Mouse (Mus musculus) liver, embryonic 14.5 days (tissue): Measurements from ENCODE around the gene Tpi1.

Experiments
- CTCF ChIP-seq: IDR thresholded peaks from 2 replicates; pipeline ENCODE4 v1.5.1; 2016; ENCODE audit warnings: antibody characterized with exemption, low read depth, control low read depth
- EP300 ChIP-seq: IDR thresholded peaks from 2 replicates; pipeline ENCODE4 v1.6.1; 2016; ENCODE audit warnings: antibody characterized with exemption, low read depth

- no peak for TF ChIP-seq CTCF
- no peak for TF ChIP-seq EP300
These were observed 44.9 kb downstream of the Tpi1 start, which contains the start of gene Eno2 for GRCm38 (mm10) chr6:124769101-124769765.
